Mouse (Mus musculus): ENCODE measurements around the gene Dgki.

The Dgki gene

DNA sequence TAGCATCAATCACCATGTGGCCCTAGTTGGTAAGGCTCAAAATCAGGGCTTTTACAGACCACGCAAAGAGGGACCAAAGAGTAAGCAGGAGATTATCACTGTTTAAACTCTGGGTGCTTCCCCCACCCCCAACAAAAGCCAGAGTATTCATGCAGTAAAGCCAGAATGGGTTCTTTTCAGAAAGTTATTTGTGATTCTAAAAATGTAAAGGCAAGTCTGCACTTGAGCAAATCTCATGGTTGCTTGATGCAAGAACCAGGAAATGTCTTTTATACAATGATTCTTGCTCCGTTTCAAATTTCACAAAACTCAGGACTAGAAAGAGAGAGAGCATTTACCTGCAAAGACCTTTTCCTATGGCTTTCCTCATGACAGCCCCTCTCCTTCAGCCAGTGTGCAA, 7.9 kb downstream of the Dgki start:
- DNase-seq: no peak

DNA sequence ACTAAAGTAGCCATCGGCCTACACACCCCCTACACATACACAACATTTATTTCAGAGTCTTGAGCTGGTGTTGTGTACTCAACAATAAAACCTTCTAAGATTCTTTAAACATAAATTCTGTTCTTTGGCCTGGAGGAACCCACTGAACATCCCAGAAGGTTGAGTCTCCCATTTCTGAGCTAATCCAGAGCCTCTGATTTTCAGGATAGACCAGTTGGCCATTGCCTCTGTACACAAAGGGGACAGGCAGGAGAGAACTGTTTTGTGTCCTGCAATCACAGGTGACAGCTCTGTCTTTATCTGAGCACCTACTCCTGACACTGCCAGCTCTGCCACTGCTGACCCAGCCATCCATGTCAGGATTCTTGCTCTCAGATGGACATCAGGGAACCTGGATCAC, 8.8 kb downstream of the Dgki start:
- DNase-seq: no peak

DNA sequence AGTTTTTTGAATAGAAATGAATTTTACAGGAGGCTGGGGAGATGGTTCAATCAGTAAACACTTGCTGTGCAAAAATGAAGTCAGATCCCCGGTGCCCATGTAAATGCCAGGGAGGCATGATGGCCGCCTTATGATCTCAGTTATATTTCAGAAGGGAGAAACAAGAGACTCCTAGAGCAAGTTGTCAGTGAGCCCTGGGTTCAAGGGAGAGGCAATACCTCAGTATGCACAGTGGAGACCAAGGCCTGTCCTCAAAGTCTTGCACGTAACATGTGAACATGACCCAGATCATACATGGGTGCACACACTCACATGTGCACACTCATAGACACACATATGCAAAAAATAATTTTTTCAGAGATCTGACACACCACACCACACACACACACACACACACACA, 9.3 kb downstream of the Dgki start:
- DNase-seq: no peak

DNA sequence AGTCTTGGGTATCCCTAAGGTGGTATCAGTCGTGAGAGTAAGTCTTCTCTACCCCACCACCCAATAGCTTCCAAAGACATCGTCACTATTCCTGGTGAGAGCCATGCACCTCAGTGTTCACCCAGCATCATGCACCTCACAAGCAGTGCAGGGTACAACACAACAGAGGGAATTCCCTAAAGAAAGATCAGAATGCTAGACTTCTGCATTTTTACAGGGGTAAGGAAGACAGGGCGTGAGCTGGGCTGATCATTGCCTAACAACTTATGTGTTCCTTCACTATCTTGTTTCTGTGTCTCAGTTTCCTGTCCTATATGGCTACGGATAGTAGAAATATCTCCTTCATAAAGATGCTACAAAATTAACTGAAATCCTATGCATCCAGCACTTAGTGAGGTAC, 13.8 kb downstream of the Dgki start:
- no peak for DNase-seq

- no peak for DNase-seq
Measured at GRCm38 (mm10) chr6:37284879-37285278, 15.1 kb downstream of the Dgki start.

DNA sequence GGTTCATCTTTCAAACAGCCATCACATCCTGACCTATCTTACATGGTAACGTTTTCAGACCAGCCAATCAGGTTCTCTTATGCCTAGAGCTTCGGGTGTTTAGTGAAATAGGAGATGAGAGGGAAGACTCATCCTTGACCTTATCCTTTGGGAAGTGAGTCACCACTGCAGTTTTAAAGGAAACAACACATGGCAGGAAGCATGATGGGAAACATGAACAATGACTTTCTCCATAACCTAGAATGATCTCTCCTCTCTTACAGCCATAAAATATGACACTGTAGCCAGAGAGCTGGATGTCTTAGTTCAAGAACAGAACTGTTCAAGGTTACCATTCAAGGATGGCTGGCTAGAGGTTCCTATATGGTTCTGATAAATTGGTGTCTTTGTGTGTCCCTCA, 16.6 kb downstream of the Dgki start:
- no peak for DNase-seq

DNA sequence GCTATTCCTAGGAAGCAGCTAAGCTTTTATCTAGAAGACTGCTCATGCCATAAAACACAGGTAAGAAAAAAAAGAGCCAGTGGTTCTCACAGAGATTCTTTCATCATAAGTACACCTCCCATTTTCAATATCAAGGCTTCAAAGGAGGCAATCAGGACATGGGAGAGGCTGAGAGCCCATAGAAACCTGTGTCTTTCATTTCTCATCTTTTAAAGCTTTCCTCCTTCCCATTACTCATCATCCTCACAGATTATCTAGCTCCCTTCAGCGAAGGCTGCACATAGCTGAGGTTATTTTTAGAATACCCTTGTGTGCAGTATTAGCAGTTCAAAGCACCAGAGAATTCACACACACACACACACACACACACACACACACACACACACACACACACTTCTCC, 17.3 kb downstream of the Dgki start:
- no peak for DNase-seq

- DNase-seq: no peak
Measured at GRCm38 (mm10) chr6:37276834-37277715, 22.9 kb downstream of the Dgki start.

DNA sequence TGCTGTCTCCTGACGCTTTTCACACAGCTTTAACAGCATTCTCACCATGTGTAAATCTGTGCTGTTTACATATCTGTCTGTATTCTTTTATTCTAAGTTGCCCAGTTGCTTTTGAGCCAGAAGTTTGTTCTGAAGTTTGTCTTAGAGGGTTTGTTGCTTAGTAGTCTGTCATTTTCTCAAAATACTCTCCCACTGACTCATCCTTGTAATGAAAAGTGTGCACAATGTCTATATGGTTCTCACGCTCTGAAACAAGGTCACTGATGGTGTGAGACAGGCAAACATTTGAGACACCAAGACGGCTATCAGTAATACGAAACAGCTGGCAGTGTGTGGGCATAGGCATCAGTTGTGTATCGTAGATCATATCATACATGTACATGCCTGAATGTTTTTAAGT, 23.8 kb downstream of the Dgki start:
- DNase-seq: no peak

DNA sequence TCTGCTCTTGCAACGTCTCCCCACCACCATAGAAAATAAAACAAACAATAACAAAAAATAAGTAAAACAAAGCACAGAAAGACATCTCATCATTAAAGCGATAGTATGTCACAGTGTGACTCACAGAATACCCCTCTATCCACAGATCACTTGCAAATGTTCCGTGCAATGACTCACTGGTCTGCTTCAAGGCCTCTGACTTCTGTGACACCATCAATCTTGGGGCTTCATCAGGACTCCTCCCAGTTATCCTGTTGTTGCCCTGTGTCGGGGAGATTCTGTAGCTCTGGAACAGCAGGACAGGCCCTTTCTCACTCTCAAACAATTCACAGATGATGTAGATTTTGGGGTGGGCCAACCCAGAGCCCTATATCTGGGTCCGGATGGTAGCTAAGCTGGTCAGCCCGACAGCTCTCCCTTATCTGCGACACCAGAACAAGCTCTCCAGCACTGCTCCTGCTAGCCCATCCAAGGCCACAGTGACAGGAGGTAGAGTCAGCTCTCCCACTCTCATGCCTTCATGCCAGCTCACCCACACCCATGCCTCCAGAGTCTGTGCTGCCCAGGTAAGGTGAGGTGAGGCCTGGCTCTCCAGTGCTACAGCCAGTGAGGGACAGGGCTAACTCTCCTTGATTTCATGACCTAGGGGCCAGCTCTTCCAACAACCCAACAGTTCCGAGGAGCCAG, 28.9 kb downstream of the Dgki start:
- no peak for DNase-seq

- DNase-seq: no peak
Measured at GRCm38 (mm10) chr6:37268589-37268988, 31.4 kb downstream of the Dgki start.

DNA sequence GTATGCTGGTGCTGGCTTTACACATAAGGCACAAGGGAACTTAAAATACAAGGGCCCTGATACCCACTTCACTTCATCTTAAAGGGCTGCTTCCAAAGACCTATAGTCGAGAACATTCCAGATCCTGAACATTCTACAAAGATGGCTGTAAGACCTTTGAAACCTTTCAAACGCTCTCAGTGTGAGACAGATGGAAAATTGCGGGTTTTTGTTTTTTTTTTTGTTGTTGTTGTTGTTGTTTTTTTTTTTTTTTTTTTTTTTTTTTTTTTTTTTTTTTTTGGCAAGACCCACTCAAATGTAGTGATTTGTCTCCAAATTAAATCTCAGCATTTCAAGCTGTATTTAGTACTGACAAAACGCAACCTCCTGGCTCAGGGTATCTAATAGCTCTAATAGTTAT, 32.0 kb downstream of the Dgki start:
- no peak for DNase-seq

GRCm38 (mm10) chr6:37262486-37262885, 37.5 kb downstream of the Dgki start:
- DNase-seq: no peak

- no peak for DNase-seq
Measured at GRCm38 (mm10) chr6:37261236-37261852, 38.6 kb downstream of the Dgki start.

DNA sequence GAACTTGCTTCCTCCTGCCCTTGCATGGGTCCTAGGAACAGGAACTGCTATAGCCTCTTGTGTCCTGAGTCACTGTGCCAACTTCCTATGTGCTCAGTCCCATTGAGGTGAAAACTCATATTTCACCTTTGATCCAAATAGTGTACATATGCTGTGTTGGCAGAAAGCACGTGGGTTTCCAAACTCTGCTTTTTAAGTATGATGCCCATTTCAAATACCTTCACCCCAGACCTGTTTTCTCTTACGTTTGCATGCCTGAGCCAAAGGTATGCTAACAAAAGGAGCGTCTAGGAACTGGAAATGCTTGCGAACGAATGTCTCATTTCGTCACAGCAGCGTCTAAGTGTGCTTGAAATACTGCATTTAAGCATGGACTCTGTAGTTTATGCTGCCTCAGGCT, 41.3 kb downstream of the Dgki start:
- DNase-seq: no peak

GRCm38 (mm10) chr6:37254144-37254543, 45.8 kb downstream of the Dgki start:
- peak; percentile 39 to 54 for DNase-seq

- no peak for DNase-seq
Measured at GRCm38 (mm10) chr6:37252536-37252935, 47.4 kb downstream of the Dgki start.

- DNase-seq: no peak
Measured at GRCm38 (mm10) chr6:37250671-37251070, 49.3 kb downstream of the Dgki start.

GRCm38 (mm10) chr6:37245757-37246156, 54.2 kb downstream of the Dgki start:
- DNase-seq: no peak

DNA sequence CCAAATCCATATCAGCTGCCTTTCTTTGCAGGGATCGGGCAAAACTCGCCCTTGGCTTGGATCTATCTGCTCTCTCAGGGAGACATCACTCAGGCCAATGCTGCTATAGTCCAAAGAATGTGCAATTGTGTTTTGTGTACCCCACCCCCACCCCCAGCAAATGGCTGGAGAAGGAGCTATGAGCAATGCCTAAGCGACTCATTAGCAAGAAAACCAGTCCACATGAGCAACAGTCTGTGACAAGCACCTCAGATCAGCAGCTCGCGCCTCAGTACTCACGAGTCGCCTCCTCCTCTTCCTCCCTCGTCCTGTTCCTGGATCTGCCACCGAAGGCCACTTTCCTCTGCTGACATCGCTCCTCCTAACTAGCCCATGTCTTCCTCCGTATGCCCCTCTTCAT, 55.9 kb downstream of the Dgki start:
- DNase-seq: no peak

GRCm38 (mm10) chr6:37242769-37243121, 57.2 kb downstream of the Dgki start:
- no peak for DNase-seq

- DNase-seq: no peak
Measured at GRCm38 (mm10) chr6:37242100-37242768, 57.8 kb downstream of the Dgki start.

DNA sequence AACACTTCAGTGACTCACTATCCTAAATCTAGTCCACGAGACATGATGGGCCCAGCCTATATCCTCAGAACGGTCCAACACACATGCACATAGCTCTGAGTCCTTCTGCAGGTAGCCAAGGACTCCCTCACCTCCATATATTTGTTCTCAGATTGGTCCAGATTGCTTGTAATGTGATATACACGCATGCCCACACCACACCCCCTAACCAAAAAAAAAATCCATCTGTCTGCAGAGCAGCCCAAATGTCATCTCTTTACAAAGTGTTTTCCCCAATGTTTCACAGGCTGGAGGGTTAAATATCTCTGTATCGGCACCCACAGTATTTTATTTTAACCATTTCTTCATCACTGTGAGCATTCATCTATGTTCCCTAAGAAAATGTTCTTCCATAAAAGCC, 58.5 kb downstream of the Dgki start:
- no peak for DNase-seq

- DNase-seq: no peak
Measured at GRCm38 (mm10) chr6:37240140-37240539, 59.8 kb downstream of the Dgki start.

Data from kidney, adult 8-10 months (tissue).